Mouse (Mus musculus) brain, embryonic 14.5 days (tissue): ENCODE measurements around the gene Fkbp4. TPM values are rescaled to one million over a fixed set of nuclear protein-coding genes. Genes with fewer than 3 reads are reported as not detected.

Experiments
- DNase-seq: peaks from one replicate; pipeline ENCODE4 v3.0.0-alpha.2; 2011; ENCODE audit warnings: low read depth
- CTCF ChIP-seq: fragments of 200-500 bp; IDR thresholded peaks from 2 replicates; pipeline ENCODE4 v1.5.1; 2012; ENCODE audit warnings: inconsistent platforms, mild to moderate bottlenecking, moderate library complexity, borderline replicate concordance; ENCODE audit not compliant: insufficient read depth, insufficient read length; ENCODE audit errors: extremely low read depth
- POLR2A ChIP-seq: fragments of 200-500 bp; IDR thresholded peaks from 2 replicates; pipeline ENCODE4 v1.6.1; 2012; ENCODE audit warnings: mild to moderate bottlenecking, inconsistent platforms, borderline replicate concordance; ENCODE audit not compliant: poor library complexity, insufficient read depth, insufficient read length, severe bottlenecking; ENCODE audit errors: extremely low read depth
- polyA plus RNA-seq: library from polyadenylated mRNA; depleted of rRNA; stranded (reverse); fragments of >200 nt; gene quantifications from 2 replicates; pipeline ENCODE4 v1.2.3, GENCODE M21; 2012

The Fkbp4 gene
- polyA plus RNA-seq, 1 experiment: 249 TPM

- no peak for DNase-seq
- TF ChIP-seq POLR2A (no peak), CTCF (no peak)
These were observed 2.0 kb downstream of the Fkbp4 start for GRCm38 (mm10) chr6:128436356-128437005.

DNA sequence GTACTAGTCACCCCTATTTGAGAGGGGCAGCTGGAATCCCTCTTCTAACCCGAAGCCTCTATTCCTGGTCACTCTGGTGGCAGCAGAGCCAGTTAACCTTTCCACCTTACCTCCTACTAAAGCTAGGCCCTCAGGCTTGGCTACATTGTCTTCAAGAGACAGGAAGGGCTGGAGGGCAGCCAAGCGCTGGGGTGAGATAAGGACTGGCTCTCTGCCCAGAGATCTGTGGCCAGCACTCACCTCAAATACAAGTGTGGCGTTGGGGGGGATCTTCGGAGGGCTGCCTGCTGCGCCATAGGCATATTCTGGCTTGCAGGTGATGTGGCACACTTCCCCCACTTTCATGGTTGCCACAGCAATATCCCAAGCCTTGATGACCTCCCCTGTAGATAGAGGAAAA lies 3.0 kb downstream of the Fkbp4 start:
- DNase-seq: no peak
- TF ChIP-seq POLR2A (no peak), CTCF (no peak)

GRCm38 (mm10) chr6:128433566-128433965 lies 4.9 kb downstream of the Fkbp4 start:
- DNase-seq: no peak
- TF ChIP-seq CTCF (no peak), POLR2A (no peak)

GRCm38 (mm10) chr6:128432356-128432915 lies 6.0 kb downstream of the Fkbp4 start:
- no peak for TF ChIP-seq POLR2A
- TF ChIP-seq CTCF: no peak
- DNase-seq: peak; percentile 29

DNA sequence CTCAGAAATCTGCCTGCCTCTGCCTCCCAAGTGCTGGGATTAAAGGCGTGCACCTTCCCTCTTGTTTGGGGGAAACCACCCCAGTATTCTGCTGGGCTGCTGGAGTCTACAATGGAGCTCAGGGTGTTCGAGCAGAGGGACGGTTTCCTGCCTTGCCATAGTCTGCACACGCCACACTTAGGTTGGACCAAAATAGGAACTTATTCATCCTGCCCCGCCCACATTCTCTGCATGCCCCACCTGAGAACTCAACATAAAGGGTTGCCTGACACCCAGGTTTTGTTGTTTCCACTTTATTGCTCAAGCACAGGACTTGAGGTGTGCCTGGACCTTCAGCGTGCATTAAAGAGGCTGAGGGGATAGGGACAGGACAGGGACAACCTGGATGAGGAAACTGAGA lies 8.7 kb downstream of the Fkbp4 start:
- TF ChIP-seq CTCF (no peak), POLR2A (no peak)
- DNase-seq: no peak

DNA sequence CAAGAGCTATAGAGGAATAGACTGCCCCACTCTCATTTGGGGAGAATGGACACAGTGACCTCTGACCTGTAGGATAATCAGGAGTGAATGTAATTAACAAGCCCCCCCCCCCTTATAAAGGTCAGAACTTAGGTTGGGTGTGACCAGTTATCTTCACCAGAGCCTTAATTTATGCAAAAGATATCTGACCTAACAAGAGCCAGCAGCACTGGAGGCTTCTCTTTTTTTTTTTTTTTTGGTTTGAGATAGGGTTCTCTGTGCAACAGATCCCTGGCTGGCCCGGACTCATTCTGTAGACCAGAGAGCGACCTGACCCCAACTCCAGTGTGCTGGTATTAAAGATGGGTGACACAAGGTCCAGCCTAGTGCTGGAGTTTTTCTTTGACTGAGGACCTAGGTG lies 9.2 kb downstream of the Fkbp4 start:
- no peak for DNase-seq
- TF ChIP-seq CTCF (no peak), POLR2A (no peak)

DNA sequence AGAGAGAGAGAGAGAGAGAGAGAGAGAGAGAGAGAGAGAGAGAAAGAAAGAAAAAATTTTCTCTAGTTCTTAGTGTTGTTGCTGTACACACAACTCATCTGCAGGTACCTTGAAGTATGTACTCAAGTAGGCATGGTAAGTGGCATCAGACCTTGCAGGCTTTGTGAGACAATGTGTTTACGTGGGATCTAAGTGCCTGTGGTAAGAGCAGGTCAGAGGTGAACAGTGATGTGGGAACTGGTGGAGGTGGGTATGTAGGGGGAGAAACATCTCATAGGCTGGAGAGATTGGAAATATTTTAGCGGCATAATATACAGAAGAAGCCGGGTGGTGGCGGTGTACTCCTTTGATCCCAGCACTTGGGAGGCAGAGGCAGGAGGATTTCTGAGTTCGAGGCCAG lies 10.9 kb downstream of the Fkbp4 start:
- no peak for DNase-seq
- no peak for TF ChIP-seq CTCF
- TF ChIP-seq POLR2A: no peak

DNA sequence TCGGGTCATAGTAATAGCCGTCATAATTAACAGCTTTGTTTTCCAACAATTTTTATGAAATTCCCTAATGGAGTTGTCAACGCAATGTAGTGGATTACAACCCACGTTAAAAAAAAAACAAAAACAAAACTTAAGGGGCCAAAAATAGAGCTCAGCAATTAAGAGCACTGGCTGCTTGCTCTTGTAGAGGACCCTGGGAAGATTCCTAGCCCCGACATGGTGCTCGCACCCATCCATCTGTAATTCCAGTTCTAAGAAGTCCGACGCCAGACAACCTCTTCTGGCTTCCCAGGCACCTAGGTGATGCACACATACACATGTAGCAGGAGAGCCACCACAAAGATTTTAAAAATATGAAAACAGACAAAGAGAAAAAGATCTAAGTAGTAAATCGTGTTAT lies 13.4 kb downstream of the Fkbp4 start:
- no peak for DNase-seq
- TF ChIP-seq POLR2A: no peak
- TF ChIP-seq CTCF: no peak

- TF ChIP-seq POLR2A (peak; percentile 39; the same call in 1 of the 2 replicates), CTCF (no peak)
- DNase-seq: peak; percentile 98
These were observed 14.0 kb downstream of the Fkbp4 start, which contains the start of gene Itfg2 for GRCm38 (mm10) chr6:128424269-128425019. TSS of gene Itfg2 (minus strand) at chr6:128424931.

DNA sequence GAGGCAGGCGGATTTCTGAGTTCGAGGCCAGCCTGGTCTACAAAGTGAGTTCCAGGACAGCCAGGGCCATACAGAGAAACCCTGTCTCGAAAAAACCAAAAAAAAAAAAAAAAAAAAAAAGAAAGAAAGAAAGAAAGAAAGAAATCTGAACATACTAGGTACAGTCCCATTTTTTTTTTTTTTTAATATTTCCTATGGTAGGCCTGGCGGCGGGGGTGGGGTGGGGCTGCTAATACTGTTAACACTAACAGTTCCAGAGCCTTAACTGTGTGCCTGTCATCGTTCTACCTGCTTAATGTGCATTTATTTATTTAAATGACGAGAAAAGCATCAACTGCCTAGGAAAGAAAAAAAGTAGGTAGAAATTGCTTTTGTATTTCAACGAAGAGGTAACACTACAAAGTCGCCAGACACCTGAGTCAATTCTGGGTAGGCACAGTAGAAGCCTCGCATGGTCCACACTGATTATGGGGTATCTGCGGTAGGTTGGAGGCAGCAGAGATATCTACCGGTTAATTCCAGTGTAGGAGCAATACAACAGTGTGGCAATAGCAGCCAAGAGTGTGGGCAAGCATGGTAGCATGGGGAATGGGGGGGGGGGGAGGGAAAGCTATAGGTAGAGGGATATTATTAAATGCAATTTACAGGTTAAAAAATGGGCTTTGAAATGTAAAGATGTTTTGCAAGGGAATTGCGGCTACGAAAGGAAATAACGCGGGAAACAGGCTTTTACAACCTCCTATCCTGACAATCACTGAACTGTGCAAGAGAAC lies 14.8 kb downstream of the Fkbp4 start:
- peak; percentile 49 for DNase-seq
- no peak for TF ChIP-seq CTCF
- TF ChIP-seq POLR2A: no peak

DNA sequence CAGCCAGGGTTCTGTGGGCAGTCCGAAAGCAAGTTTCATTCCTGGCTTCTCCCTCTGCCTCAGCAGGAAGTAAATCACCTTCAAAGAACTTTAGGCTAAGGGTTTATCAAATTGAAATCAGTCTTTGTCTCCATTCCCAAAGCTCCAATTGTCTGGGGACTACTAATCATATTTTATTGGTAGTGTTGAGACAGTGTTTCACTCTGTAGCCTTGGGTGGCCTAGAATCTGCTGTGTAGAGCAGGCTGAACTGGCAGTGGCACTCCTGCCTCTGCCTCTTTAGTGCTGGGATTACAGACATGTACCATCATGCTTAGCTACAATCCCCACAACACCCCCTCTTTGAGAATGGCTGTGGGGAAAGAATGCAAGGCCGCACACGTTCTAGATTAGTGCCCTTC lies 17.0 kb downstream of the Fkbp4 start:
- TF ChIP-seq POLR2A (no peak), CTCF (no peak)
- no peak for DNase-seq

DNA sequence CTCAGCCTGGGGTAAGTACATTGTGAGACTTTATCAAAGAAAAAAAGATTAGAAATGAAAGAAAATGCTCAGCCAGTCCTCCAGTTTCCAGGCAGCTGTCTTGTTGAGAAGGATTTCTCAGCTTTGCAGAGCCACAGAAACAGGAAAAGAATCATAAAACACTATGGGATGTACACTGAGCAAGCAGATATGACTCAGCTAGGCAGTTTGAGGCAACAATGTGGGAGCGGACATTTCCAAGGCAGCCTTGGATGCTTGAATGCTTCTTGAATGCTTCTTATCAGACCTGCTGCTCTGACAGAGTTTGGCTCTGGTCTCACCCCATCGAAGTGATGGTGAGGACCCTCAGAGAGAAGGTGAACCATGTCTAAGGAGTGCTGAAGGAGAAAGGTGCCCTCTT lies 17.4 kb downstream of the Fkbp4 start:
- no peak for TF ChIP-seq POLR2A
- DNase-seq: no peak

DNA sequence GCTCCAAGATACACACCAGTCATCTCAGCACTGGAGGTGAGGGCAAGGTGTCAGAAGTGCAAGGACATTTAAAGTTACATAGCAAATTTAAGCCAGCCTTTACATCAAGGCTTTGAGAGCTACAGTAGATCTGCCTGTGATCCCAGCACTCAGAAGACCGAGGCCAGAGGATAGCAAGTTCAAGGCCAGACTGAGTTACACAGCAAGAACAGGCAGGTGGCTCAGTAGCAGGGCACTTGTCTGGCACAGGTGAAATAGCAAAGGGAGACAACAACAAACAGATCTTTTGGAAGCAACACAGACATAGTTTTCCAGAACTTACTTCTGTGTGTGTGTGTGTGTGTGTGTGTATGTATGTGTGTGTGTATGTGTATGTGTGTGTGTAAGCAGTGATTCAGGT lies 20.4 kb downstream of the Fkbp4 start:
- DNase-seq: no peak
- TF ChIP-seq CTCF (no peak), POLR2A (no peak)
